In the genomic region with DNA sequence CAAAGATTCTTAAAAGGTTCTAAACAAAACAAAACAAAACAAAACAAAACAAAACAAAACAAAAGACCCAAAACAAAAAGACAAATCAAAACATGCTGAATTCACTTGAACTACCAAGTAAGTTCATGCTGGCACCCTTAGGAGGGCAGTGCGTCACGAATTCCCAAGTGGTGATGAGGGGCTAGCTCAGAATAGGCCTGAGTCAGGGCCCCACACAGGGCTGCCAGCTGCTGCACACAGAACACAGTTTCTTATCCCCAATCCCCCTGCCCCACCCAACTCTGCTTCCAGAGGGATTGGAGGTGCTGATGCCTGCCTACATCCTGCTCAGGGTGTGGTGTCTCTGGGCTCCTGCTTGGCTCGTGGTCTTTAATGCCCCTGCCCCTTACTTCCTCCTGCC, we compare ENCODE assay signal across 11 mouse cellular contexts.
"Had no signal": no experiment of that assay in that cellular context is flagged by ENCODE, and none has a peak within 500 bp of the region (broad histone marks: within the 10 kb centered on the region; RNA-seq: fewer than 3 reads in every experiment).

No protein-coding gene starts in this region.

- H3K9me3 ChIP-seq: kidney, embryonic 15.5 days; liver, embryonic 13.5 days had no signal

- DNase-seq: kidney, postnatal 10 days; kidney, postnatal 36 days; layer of hippocampus, postnatal 36 days; liver, embryonic 13.5 days; lung, adult 2 months; lung, postnatal 14 days; midbrain, embryonic 14.5 days; thymus, adult 18-20 months; thymus, postnatal 36 days had no signal

- H3K36me3 ChIP-seq: kidney, embryonic 15.5 days; liver, embryonic 13.5 days had no signal

- H3K27me3 ChIP-seq: kidney, embryonic 15.5 days had no signal

- H3K4me2 ChIP-seq: kidney, embryonic 15.5 days; liver, embryonic 13.5 days had no signal

- H3K27ac ChIP-seq: kidney, embryonic 15.5 days; left cerebral cortex, adult 2 months; liver, embryonic 13.5 days had no signal

- H3K4me3 ChIP-seq: kidney, embryonic 15.5 days; left cerebral cortex, adult 2 months; liver, embryonic 13.5 days had no signal

- H3K9ac ChIP-seq: kidney, embryonic 15.5 days; liver, embryonic 13.5 days had no signal

- H3K4me1 ChIP-seq: liver, embryonic 13.5 days had no signal
